Mouse (Mus musculus) kidney, postnatal 0 days (tissue): Measurements from ENCODE around the gene Olfr52. TPM values are rescaled to one million over a fixed set of nuclear protein-coding genes. Genes with fewer than 3 reads are reported as not detected.

Source experiments
- ATAC-seq: fragments of 200-750 bp; cut with Nextera tagmentation; replicated peaks from 2 replicates; pipeline ENCODE4 v1.8.0; 2017; ENCODE audit warnings: low read depth, moderate number of reproducible peaks, moderate TSS enrichment, moderate library complexity; ENCODE audit not compliant: low FRiP score
- DNase-seq: peaks from one replicate; pipeline ENCODE4 v3.0.0-alpha.2; 2016; ENCODE audit warnings: low spot score
- H3K27ac ChIP-seq: fragments of 300-500 bp; sonication (generic); 2 replicates; pipeline ENCODE4 v1.5.1; 2014; ENCODE audit warnings: mild to moderate bottlenecking
- H3K27me3 ChIP-seq: fragments of 300-500 bp; sonication (generic); 2 replicates; pipeline ENCODE4 v1.6.1; 2014; ENCODE audit warnings: low read length, mixed read lengths; ENCODE audit not compliant: insufficient read depth
- H3K36me3 ChIP-seq: fragments of 300-500 bp; sonication (generic); 2 replicates; pipeline ENCODE4 v1.6.1; 2014; ENCODE audit warnings: low read length, mixed read lengths; ENCODE audit not compliant: insufficient read depth
- H3K4me1 ChIP-seq: fragments of 300-500 bp; sonication (generic); replicated peaks from 2 replicates; pipeline ENCODE4 v1.6.1; 2014; ENCODE audit warnings: antibody characterized with exemption, low read length, mixed read lengths; ENCODE audit not compliant: insufficient read depth
- H3K4me2 ChIP-seq: fragments of 300-500 bp; sonication (generic); 2 replicates; pipeline ENCODE4 v1.6.1; 2014; ENCODE audit warnings: mild to moderate bottlenecking, low read length, moderate library complexity, mixed read lengths
- H3K4me3 ChIP-seq: fragments of 300-500 bp; sonication (generic); replicated peaks from 2 replicates; pipeline ENCODE4 v1.5.1; 2014; ENCODE audit warnings: low read depth, low read length
- H3K9ac ChIP-seq: fragments of 300-500 bp; sonication (generic); 2 replicates; pipeline ENCODE4 v1.6.1; 2014; ENCODE audit warnings: low read depth, low read length
- H3K9me3 ChIP-seq: fragments of 300-500 bp; sonication (generic); replicated peaks from 2 replicates; pipeline ENCODE4 v1.6.1; 2016; ENCODE audit warnings: low read length, inconsistent platforms, mixed read lengths
- CTCF ChIP-seq: IDR thresholded peaks from 2 replicates; pipeline ENCODE4 v1.5.1; 2016; ENCODE audit warnings: antibody characterized with exemption, low read depth, mild to moderate bottlenecking, moderate library complexity
- WGBS: fragments of 180-500 bp; shearing (Covaris S2); extraction: QIAGEN DNeasy Blood & Tissue Kit; methylation state at CpG from one replicate; pipeline ENCODE4 v1.1.7; 2014; 5-methylcytosine and 5-hydroxymethylcytosine counted together
- polyA plus RNA-seq: library from polyadenylated mRNA; unstranded; fragments of >200 nt; fragmentation: Nextera tagmentation; extraction: Ambion mirVana; gene quantifications from 2 replicates; pipeline ENCODE4 v1.2.1, GENCODE M21; 2015

Gene Olfr52
- polyA plus RNA-seq, 1 experiment from 2014 or later = not detected

DNA sequence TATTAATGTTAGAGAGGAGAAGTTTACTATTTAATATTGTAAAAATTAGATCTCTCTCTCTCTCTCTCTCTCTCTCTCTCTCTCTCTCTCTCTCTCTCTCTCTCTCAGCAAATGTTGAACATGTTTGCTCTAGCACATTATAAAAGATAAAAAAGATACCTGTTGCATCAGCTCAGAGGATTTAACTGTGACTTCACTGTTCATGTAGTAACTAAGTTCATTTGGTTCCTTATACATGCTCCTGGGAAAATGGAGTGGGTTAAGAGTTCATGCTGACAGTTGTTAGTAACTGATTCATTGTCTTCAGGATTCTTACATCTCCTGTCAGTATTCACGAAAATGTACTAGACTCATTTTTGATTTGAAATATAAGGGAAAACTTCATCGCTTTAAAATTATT is 18.1 kb downstream of the Olfr52 start, which contains the start of gene Olfr1043:
Gene Olfr1043 (minus strand): TSS at position 101 of the 400 bp plus-strand sequence.
- no peak for ATAC-seq
- Histone ChIP-seq H3K9me3 (no peaks in the 10 kb centered on the region), H3K9ac (no peak within 1 kb of the TSS), H3K27me3 (no peaks in the 10 kb centered on the region), H3K27ac (no peak within 1 kb of the TSS), H3K36me3 (no peaks in the 10 kb centered on the region), H3K4me3 (no peak within 1 kb of the TSS), H3K4me2 (no peak within 1 kb of the TSS), H3K4me1 (no peaks in the 10 kb centered on the region)
- no peak for DNase-seq
- no peak for TF ChIP-seq CTCF
- 93% methylated on average over 2 of the region's 2 CpGs for WGBS

DNA sequence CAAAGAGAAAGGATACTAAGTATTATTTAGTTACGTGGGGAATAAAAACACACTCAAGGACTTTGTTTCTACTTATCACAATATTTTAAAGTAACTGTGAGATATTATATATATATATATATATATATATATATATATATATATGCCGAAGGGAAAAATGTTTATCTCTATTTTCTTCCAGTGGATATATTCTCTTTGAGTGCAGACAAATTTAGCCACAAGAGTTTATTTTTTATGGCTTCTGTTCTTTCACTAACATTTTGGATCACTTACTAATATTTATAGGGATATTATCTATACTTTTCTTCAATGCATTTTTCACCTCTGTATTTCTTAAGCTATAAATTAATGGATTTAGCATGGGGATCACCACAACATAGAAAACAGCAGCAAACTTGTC is 23.7 kb downstream of the Olfr52 start, which contains the start of gene Olfr1042:
Gene Olfr1042 (minus strand): TSS at position 101 of the 400 bp plus-strand sequence.
- 87% methylated on average over 2 of the region's 2 CpGs for WGBS
- no peak for ATAC-seq

GRCm38 (mm10) chr2:86146632-86147031 is 38.9 kb downstream of the Olfr52 start, which contains the start of gene Olfr1040:
Gene Olfr1040 (minus strand): TSS chr2:86146732.
- no peak for DNase-seq
- Histone ChIP-seq H3K27me3 (no peaks in the 10 kb centered on the region), H3K36me3 (no peaks in the 10 kb centered on the region), H3K27ac (no peak within 1 kb of the TSS), H3K9ac (no peak within 1 kb of the TSS), H3K4me2 (no peak within 1 kb of the TSS), H3K4me1 (no peaks in the 10 kb centered on the region), H3K9me3 (no peaks in the 10 kb centered on the region), H3K4me3 (no peak within 1 kb of the TSS)
- ATAC-seq = no peak
- 80% methylated on average over 1 of the region's 1 CpGs for WGBS
- no peak for TF ChIP-seq CTCF

More for the DNA sequence above, 23.7 kb downstream of the Olfr52 start, which contains the start of gene Olfr1042:
- H3K4me2 ChIP-seq = no peak within 1 kb of the TSS
- no peaks in the 10 kb centered on the region for H3K36me3 ChIP-seq
- H3K9me3 ChIP-seq = no peaks in the 10 kb centered on the region
- no peak within 1 kb of the TSS for H3K4me3 ChIP-seq
- no peak for TF ChIP-seq CTCF
- no peak for DNase-seq
- H3K4me1 ChIP-seq = no peaks in the 10 kb centered on the region
- no peak within 1 kb of the TSS for H3K27ac ChIP-seq
- H3K9ac ChIP-seq = no peak within 1 kb of the TSS
- no peaks in the 10 kb centered on the region for H3K27me3 ChIP-seq

GRCm38 (mm10) chr2:86135828-86136227 is 49.7 kb downstream of the Olfr52 start, which contains the start of gene Olfr1039:
Gene Olfr1039 (minus strand): TSS chr2:86135928.
- ATAC-seq = no peak
- WGBS = 92% methylated on average over 1 of the region's 1 CpGs
- no peak within 1 kb of the TSS for H3K9ac ChIP-seq
- H3K4me2 ChIP-seq = no peak within 1 kb of the TSS
- H3K9me3 ChIP-seq = no peaks in the 10 kb centered on the region
- H3K27me3 ChIP-seq = no peaks in the 10 kb centered on the region
- no peaks in the 10 kb centered on the region for H3K36me3 ChIP-seq
- no peak for DNase-seq
- H3K4me3 ChIP-seq = no peak within 1 kb of the TSS
- H3K4me1 ChIP-seq = no peaks in the 10 kb centered on the region
- no peak within 1 kb of the TSS for H3K27ac ChIP-seq
- no peak for TF ChIP-seq CTCF

Other genes with a start within 250 kb of the Olfr52 start
- not detected in 2 replicates for gene Olfr1028, start 235.2 kb downstream of the Olfr52 start, polyA plus RNA-seq
- gene Olfr1029, start 211.8 kb downstream of the Olfr52 start, polyA plus RNA-seq = not detected in 2 replicates
- not detected in 2 replicates for gene Olfr1030, start 206.4 kb downstream of the Olfr52 start, polyA plus RNA-seq
- not detected in 2 replicates for gene Olfr1031, start 195.4 kb downstream of the Olfr52 start, polyA plus RNA-seq
- not detected in 2 replicates for gene Olfr1032, start 180.1 kb downstream of the Olfr52 start, polyA plus RNA-seq
- 5.0 and 5.4 TPM in 2 replicates for gene Olfr1033, start 165.1 kb downstream of the Olfr52 start, polyA plus RNA-seq
- 0.04 and 0.09 TPM in 2 replicates for gene Olfr1034, start 139.8 kb downstream of the Olfr52 start, polyA plus RNA-seq
- gene Olfr1036, start 111.7 kb downstream of the Olfr52 start, polyA plus RNA-seq = not detected in 2 replicates
- gene Olfr1037, start 98.3 kb downstream of the Olfr52 start, polyA plus RNA-seq = not detected in 2 replicates
- not detected in 2 replicates for gene Olfr1039, start 49.8 kb downstream of the Olfr52 start, polyA plus RNA-seq
- not detected in 2 replicates for gene Olfr1040, start 39.0 kb downstream of the Olfr52 start, polyA plus RNA-seq
- not detected in 2 replicates for gene Olfr1042, start 23.8 kb downstream of the Olfr52 start, polyA plus RNA-seq
- gene Olfr1043, start 18.2 kb downstream of the Olfr52 start, polyA plus RNA-seq = not detected in 2 replicates
- gene Olfr1044, start 7.9 kb downstream of the Olfr52 start, polyA plus RNA-seq = not detected in 2 replicates
- not detected in 2 replicates for gene Olfr1045, start 17.3 kb upstream of the Olfr52 start, polyA plus RNA-seq
- gene Olfr1046, start 33.6 kb upstream of the Olfr52 start, polyA plus RNA-seq = not detected in 2 replicates
- gene Olfr1047, start 45.7 kb upstream of the Olfr52 start, polyA plus RNA-seq = not detected in 2 replicates
- not detected in 2 replicates for gene Olfr1048, start 54.6 kb upstream of the Olfr52 start, polyA plus RNA-seq
- not detected in 2 replicates for gene Olfr1049, start 72.6 kb upstream of the Olfr52 start, polyA plus RNA-seq
- not detected in 2 replicates for gene Olfr1051, start 93.4 kb upstream of the Olfr52 start, polyA plus RNA-seq
- not detected in 2 replicates for gene Olfr1052, start 106.8 kb upstream of the Olfr52 start, polyA plus RNA-seq
- not detected in 2 replicates for gene Olfr1053, start 129.6 kb upstream of the Olfr52 start, polyA plus RNA-seq
- not detected in 2 replicates for gene Olfr1054, start 149.8 kb upstream of the Olfr52 start, polyA plus RNA-seq
- not detected in 2 replicates for gene Olfr1055, start 164.6 kb upstream of the Olfr52 start, polyA plus RNA-seq
- not detected in 2 replicates for gene Olfr1056, start 176.8 kb upstream of the Olfr52 start, polyA plus RNA-seq
- gene Olfr1057, start 192.7 kb upstream of the Olfr52 start, polyA plus RNA-seq = not detected in 2 replicates
- not detected in 2 replicates for gene Olfr1058, start 202.9 kb upstream of the Olfr52 start, polyA plus RNA-seq
- not detected in 2 replicates for gene Olfr1061, start 228.4 kb upstream of the Olfr52 start, polyA plus RNA-seq
- gene Olfr1062, start 241.1 kb upstream of the Olfr52 start, polyA plus RNA-seq = not detected in 2 replicates